Mouse (Mus musculus) E14TG2a.4 (cell line): Measurements from ENCODE around the gene En2.
A peak's percentile ranks its signal among the peaks of the same experiment; 100 is the strongest.

Experiments
- H3K27me3 ChIP-seq: 2 replicates; pipeline ENCODE4 v1.6.1; 2014; ENCODE audit warnings: low read length, control low read depth; ENCODE audit not compliant: insufficient read depth
- H3K36me3 ChIP-seq: 2 replicates; pipeline ENCODE4 v1.6.1; 2014; ENCODE audit warnings: low read length, control low read depth; ENCODE audit not compliant: insufficient read depth
- H3K4me1 ChIP-seq: replicated peaks from 2 replicates; pipeline ENCODE4 v1.6.1; 2014; ENCODE audit warnings: low read depth, low read length, control low read depth
- H3K4me3 ChIP-seq: replicated peaks from 2 replicates; pipeline ENCODE4 v1.5.1; 2014; ENCODE audit warnings: mild to moderate bottlenecking, low read length
- H3K9me3 ChIP-seq: 2 replicates; pipeline ENCODE4 v1.6.1; 2014; ENCODE audit warnings: low read length, control low read depth
- CTCF ChIP-seq: conservative IDR thresholded peaks from 2 replicates; pipeline ENCODE4 v1.5.1; 2014; ENCODE audit warnings: low read length
- NANOG ChIP-seq: IDR thresholded peaks from 2 replicates; pipeline ENCODE4 v1.6.1; 2014; ENCODE audit warnings: borderline replicate concordance, low read length, mixed read lengths
- POU5F1 ChIP-seq: IDR thresholded peaks from 2 replicates; pipeline ENCODE4 v1.6.1; 2014; ENCODE audit warnings: low read length, borderline replicate concordance

En2 gene

DNA sequence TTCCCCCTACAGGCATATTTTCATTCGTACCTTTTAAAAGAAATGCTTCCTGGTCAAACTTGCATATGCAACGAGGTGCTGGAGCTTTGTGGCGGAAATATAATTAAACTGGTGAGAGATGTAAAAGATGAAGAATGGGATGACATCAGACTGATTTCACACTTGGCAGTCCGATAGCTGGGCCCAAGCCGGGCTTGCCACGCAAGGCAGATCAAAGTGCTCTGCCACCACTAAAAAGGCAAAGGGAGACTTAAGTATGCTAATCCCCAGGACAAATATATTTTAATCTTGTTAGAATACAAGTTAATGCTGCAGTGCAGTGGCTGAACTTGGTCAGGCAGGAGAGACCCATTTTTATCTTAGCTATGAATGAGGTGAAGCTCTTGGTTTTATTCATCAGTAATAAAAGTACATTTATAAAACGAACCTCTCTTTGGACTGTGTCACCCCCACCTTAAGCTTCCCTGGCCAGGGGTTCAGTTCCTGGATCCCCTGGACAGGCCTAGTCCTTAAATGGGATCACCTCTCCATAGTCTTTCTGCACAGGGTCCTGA lies 13.8 kb downstream of the En2 start:
- TF ChIP-seq NANOG (no peak), POU5F1 (no peak)
- H3K4me3 ChIP-seq: no peak overlapping the region
- peaks cover 9% of the 10 kb centered on the region for H3K9me3 ChIP-seq
- peaks cover 60% of the 10 kb centered on the region for H3K27me3 ChIP-seq
- peaks cover 60% of the 10 kb centered on the region for H3K4me1 ChIP-seq
- H3K36me3 ChIP-seq: no peaks in the 10 kb centered on the region

DNA sequence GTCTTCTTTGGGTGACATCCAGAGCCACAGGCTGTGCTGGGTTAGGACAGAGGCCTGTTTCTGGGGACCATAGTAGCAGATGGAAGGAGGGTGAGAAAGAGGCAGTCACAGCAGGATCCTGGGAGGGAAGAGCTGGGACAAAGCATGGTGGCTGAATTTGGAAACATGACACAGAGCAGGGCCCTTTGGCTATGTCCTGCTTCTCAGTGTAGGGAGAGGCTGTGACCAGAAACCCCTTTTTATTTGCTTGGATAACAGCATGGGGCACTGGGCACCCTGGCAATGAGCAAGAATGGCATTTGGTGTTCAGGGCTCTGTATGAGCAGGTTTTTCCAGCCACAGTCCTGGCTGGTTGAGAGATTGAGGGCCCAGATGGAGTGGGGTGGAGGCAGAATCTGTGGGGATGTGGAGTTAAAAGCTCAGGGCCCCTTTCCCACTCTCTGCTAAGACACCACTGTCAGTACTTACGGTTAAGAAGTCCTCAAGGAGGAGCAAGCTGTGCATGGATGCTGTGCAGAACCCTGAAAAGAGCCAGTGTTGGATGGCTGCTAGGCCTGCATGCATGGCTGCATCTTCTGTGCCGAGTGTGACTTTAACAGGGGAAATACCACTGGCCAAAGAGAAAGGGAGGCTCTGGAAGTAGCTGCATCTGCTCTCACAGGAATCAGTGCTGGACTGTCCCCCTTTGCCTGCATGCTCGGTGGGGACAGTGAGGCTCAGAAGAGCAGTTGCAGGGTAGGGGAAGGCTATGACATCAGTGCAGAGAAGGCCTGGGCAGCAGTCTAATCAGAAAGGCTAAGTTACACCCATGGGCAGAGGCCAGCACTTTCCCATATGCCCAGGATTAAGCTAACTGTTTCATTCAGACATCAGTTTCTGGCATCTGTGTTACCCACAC lies 26.0 kb downstream of the En2 start:
- H3K9me3 ChIP-seq: no peaks in the 10 kb centered on the region
- peaks cover 47% of the 10 kb centered on the region for H3K27me3 ChIP-seq
- TF ChIP-seq NANOG: no peak
- TF ChIP-seq CTCF: no peak
- no peak for TF ChIP-seq POU5F1
- H3K4me3 ChIP-seq: no peak overlapping the region
- peaks cover 44% of the 10 kb centered on the region for H3K4me1 ChIP-seq
- peaks cover 6% of the 10 kb centered on the region; the same call in 1 of the 2 replicates for H3K36me3 ChIP-seq

DNA sequence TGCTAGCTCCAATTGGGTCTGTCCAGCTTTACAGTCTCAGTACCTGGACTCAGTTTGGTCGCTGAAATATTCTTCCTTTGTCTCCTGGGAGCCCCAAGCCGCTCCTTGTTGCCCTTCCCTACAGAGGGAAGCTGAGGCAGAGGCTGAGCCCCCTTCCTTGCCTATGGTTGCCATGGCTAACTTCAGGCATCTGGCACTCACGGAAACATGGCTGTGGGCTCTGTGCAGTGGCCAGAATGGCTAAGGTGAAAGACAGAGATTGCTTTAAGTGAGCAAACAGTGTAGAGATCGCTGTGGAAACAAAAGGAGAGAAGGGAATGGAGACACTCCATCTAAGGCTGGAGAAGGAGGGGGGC lies 26.6 kb downstream of the En2 start:
- no peak for TF ChIP-seq CTCF
- peaks cover 11% of the 10 kb centered on the region for H3K36me3 ChIP-seq
- H3K4me1 ChIP-seq: peaks cover 43% of the 10 kb centered on the region
- no peaks in the 10 kb centered on the region for H3K9me3 ChIP-seq
- H3K27me3 ChIP-seq: peaks cover 43% of the 10 kb centered on the region
- no peak overlapping the region for H3K4me3 ChIP-seq

DNA sequence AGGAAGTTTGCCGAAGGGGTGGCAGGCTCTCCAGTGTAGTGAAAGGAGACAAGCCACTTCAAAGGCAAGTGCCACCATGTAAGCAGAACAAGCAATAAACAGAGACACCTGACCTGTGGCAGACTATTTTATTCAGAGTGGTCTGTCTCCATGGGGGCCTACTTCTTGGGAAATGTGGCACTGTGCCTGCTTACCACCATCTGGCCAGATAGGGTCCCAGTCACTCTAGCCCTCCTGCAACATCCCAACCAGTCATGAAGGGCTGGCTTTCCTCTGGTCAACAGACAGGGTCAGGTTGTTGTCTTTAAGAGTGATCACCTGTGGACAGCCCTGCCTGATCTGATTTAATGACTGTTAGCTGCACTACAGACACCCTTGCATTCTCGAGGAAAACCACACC lies 30.0 kb downstream of the En2 start:
- H3K4me1 ChIP-seq: peaks cover 75% of the 10 kb centered on the region
- no peak overlapping the region for H3K4me3 ChIP-seq
- H3K9me3 ChIP-seq: no peaks in the 10 kb centered on the region
- H3K36me3 ChIP-seq: peaks cover 36% of the 10 kb centered on the region
- TF ChIP-seq POU5F1 (no peak), NANOG (no peak), CTCF (no peak)
- peaks cover 19% of the 10 kb centered on the region for H3K27me3 ChIP-seq

DNA sequence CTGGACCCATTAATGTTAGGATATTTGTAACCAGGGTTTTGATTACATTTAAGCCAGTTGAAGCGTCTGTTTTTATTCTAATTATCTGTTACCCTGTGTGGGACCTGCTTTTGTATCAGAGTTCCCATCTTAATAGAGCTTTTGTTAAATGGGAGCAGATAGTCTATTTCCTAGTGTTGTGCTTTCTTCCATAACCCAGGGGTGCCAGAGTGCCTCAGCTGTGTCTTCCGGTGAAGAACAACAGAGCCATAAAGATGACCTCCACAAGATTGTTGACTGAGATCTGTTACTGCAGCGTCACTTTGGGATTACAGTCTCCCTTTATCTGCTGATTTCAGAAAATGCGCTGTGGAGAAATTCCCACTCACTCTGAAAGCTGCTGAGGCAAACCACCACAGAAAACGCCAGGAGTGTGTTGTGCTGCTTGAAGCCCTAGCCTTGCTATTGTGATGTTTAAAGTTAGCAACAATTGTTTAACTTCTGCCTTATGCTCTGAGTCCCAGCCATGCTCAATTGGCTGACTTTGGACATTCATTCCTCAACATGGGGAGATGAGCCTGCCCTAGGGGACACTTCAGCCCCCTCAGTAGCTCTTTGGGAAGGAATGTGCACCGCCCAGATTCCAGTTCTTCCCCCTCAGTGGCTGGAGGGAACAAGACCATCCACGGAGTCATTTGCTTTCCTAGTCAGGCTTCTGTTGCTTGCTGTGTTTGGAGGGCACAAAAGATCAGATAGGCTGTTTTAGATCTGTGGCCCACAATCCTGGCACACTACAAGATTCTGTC lies 33.8 kb downstream of the En2 start:
- H3K36me3 ChIP-seq: peaks cover 74% of the 10 kb centered on the region
- TF ChIP-seq NANOG: peak; percentile 92
- no peak for TF ChIP-seq CTCF
- H3K9me3 ChIP-seq: no peaks in the 10 kb centered on the region
- peaks cover 98% of the 10 kb centered on the region for H3K4me1 ChIP-seq
- H3K4me3 ChIP-seq: peak overlapping the region; percentile 3; the same call in 1 of the 2 replicates
- no peaks in the 10 kb centered on the region for H3K27me3 ChIP-seq

DNA sequence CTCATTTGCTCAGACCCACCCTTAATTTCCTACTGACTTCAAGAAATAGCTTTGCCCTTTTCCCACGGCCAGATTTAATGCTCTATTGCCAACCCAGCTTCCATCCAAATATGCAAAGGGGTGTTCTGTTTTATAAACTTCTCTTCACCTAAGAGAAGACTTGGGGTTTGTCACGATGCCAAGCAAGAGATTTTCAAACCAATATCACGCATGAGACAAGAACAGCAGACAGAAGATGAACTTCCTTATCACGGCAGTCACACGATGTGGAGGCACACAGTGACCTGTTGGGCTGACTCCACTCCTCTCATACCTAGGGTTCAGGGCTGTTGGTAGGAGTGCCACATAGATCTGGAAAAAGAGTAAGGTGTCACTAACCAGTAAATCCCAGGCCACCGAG lies 37.6 kb downstream of the En2 start:
- no peaks in the 10 kb centered on the region for H3K9me3 ChIP-seq
- H3K27me3 ChIP-seq: no peaks in the 10 kb centered on the region
- H3K36me3 ChIP-seq: peaks cover 89% of the 10 kb centered on the region
- H3K4me3 ChIP-seq: no peak overlapping the region
- no peak for TF ChIP-seq CTCF
- no peak for TF ChIP-seq NANOG
- TF ChIP-seq POU5F1: no peak
- peaks cover 92% of the 10 kb centered on the region for H3K4me1 ChIP-seq

DNA sequence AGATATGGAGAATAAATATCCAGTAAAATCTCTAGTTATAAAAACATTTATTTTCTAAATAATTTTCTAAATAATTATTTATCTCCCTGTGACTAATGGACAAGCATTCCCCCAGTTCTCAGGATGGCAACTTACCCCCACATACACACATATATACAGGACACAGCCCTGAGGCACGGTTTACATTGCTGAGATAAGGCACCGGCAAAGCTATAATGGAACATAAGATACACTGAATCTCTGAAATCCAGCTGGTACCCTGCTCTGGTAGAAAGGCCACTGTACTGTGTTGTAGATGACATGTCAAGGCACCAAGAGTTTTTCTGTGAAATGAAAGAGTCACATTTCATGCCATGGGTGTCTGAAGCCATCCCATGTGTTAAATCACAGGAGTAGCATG lies 39.2 kb downstream of the En2 start:
- Histone ChIP-seq H3K9me3 (no peaks in the 10 kb centered on the region), H3K4me1 (peaks cover 86% of the 10 kb centered on the region), H3K27me3 (no peaks in the 10 kb centered on the region), H3K36me3 (peaks cover 79% of the 10 kb centered on the region), H3K4me3 (no peak overlapping the region)
- TF ChIP-seq POU5F1 (no peak), NANOG (no peak), CTCF (no peak)

DNA sequence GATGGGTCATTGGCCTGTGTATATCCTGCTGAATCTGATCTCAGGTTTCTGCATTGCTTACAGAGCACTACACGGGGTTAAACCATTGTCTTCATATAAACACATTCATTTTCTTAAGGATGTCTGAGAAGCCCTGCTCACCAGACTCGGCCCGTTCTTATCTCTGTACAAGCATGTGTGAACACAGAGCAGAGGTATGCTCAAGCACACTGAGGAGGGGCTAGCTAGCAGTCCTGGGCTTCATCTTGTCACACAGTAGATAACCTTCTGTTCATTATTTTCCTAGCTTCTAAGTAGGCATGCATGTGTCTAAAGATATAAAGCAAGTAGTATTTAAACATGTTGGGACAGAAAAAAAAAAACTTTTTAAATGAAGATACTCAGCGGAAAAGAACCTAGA lies 41.0 kb downstream of the En2 start:
- peaks cover 65% of the 10 kb centered on the region for H3K36me3 ChIP-seq
- 0 out of 2 replicates have a peak overlapping the region, but pooled peaks have one; percentile 49 for H3K4me3 ChIP-seq
- TF ChIP-seq CTCF (no peak), NANOG (no peak), POU5F1 (no peak)
- peaks cover 75% of the 10 kb centered on the region for H3K4me1 ChIP-seq
- H3K27me3 ChIP-seq: no peaks in the 10 kb centered on the region
- H3K9me3 ChIP-seq: no peaks in the 10 kb centered on the region

DNA sequence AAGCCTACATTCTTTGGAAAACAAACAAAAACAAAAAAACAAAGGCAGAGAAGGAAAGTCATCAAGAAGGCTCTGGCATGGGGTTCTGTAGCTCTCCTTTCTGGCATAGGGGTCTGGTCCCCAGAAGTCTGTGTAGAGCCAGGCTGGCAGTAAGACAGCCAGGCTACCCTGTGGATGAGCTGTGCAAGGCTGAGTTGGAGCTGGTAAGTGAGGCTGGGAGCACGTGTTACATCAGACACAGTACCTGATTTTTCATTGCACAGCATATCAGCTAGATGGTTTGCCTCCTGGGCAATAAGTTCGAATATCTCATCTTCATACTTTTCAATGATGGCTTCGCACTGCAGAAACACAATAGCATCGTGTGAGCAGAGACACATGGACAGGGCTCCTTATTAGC lies 41.5 kb downstream of the En2 start:
- H3K4me3 ChIP-seq: peak overlapping the region; percentile 49
- peaks cover 71% of the 10 kb centered on the region for H3K4me1 ChIP-seq
- no peaks in the 10 kb centered on the region for H3K27me3 ChIP-seq
- H3K9me3 ChIP-seq: no peaks in the 10 kb centered on the region
- peaks cover 59% of the 10 kb centered on the region for H3K36me3 ChIP-seq
- no peak for TF ChIP-seq NANOG
- no peak for TF ChIP-seq POU5F1
- no peak for TF ChIP-seq CTCF
